Mouse (Mus musculus) spleen, adult 2 months (tissue): ENCODE data around the gene Pex1.

ENCODE experiments used
- CTCF ChIP-seq: fragments of 200-500 bp; IDR thresholded peaks from 2 replicates; pipeline ENCODE4 v1.5.1; 2011; ENCODE audit warnings: mild to moderate bottlenecking, inconsistent platforms; ENCODE audit not compliant: insufficient read depth, insufficient read length, insufficient replicate concordance; ENCODE audit errors: extremely low read depth
- POLR2A ChIP-seq: fragments of 200-500 bp; IDR thresholded peaks from 2 replicates; pipeline ENCODE4 v1.6.1; 2011; ENCODE audit warnings: low read depth, low read length, inconsistent platforms

- TF ChIP-seq CTCF: no peak
- no peak for TF ChIP-seq POLR2A
Measured at GRCm38 (mm10) chr5:3650881-3651280, 55.0 kb downstream of the Pex1 start, which contains the start of gene Tmbim7.
